Mouse (Mus musculus): ENCODE measurements around the gene Neto2. TPM values are rescaled to one million over a fixed set of nuclear protein-coding genes. Genes with fewer than 3 reads are reported as not detected.

Neto2 gene
- polyA plus RNA-seq, 1 experiment: 1.4 TPM

DNA sequence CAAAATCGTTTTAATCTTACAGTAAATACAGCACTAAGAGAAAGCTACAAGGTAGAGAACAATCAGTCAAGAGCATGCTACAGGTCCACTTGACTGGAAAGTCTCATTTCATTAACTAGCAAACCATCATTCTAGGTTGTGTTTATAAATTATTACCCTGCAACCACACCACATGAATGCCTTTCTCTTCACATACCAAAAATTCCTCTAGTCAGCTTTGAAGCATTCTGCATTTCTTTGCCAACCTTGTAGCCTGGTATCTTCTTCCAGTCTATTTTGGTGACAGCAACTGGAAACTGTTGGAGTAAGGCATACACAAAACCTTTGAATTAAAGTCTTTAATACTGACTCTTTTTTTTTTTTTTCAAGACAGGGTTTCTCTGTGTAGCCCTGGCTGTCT is 109.2 kb downstream of the Neto2 start:
- Histone ChIP-seq H3K27me3 (ENCODE audit: control insufficient read depth, insufficient read depth, low read length) (no peaks in the 10 kb centered on the region), H3K4me1 (ENCODE audit: control insufficient read depth, insufficient read depth, low read length) (no peaks in the 10 kb centered on the region; the same call in 1 of the 2 replicates)
- TF ChIP-seq CTCF (IDR thresholded peaks at IDR 0.05; ENCODE audit: control insufficient read depth, insufficient read depth, insufficient replicate concordance, low read depth, low read length) (no peak), POLR2A (IDR thresholded peaks at IDR 0.05; ENCODE audit: control insufficient read depth, low read depth, low read length) (no peak)

DNA sequence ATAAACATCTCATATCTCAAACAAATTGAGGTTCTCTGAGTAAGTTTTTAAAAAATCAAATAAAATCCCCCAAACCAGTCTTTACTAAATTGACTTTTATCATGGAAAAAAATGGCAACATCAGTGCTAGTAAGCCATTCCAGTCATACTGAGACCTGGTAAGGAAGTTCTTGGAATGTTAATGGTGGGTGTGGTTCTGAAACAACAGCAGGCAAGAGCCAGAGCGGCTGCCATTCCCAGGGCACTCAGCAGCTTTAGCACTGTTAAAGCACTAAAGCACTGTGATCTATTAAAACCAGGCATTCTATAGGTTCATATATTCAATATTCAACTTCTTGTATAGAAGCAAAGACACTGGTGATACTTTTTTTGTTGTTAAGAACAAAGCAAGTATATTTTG is 110.5 kb downstream of the Neto2 start:
- no peaks in the 10 kb centered on the region; the same call in 1 of the 2 replicates for H3K4me1 ChIP-seq (ENCODE audit: control insufficient read depth, insufficient read depth, low read length)
- TF ChIP-seq CTCF (IDR thresholded peaks at IDR 0.05; ENCODE audit: control insufficient read depth, insufficient read depth, insufficient replicate concordance, low read depth, low read length) (no peak), POLR2A (IDR thresholded peaks at IDR 0.05; ENCODE audit: control insufficient read depth, low read depth, low read length) (no peak)
- no peak overlapping the region for H3K4me3 ChIP-seq (ENCODE audit: control insufficient read depth, low read depth, low read length)
- no peak overlapping the region for H3K27ac ChIP-seq (ENCODE audit: control insufficient read depth, insufficient read depth, low read depth, low read length)
- no peaks in the 10 kb centered on the region for H3K27me3 ChIP-seq (ENCODE audit: control insufficient read depth, insufficient read depth, low read length)
- no peaks in the 10 kb centered on the region for H3K36me3 ChIP-seq (ENCODE audit: control insufficient read depth, insufficient read depth, low read length)

More for the DNA sequence above, 109.2 kb downstream of the Neto2 start:
- H3K27ac ChIP-seq (ENCODE audit: control insufficient read depth, insufficient read depth, low read depth, low read length): no peak overlapping the region
- no peaks in the 10 kb centered on the region for H3K36me3 ChIP-seq (ENCODE audit: control insufficient read depth, insufficient read depth, low read length)
- H3K4me3 ChIP-seq (ENCODE audit: control insufficient read depth, low read depth, low read length): no peak overlapping the region

DNA sequence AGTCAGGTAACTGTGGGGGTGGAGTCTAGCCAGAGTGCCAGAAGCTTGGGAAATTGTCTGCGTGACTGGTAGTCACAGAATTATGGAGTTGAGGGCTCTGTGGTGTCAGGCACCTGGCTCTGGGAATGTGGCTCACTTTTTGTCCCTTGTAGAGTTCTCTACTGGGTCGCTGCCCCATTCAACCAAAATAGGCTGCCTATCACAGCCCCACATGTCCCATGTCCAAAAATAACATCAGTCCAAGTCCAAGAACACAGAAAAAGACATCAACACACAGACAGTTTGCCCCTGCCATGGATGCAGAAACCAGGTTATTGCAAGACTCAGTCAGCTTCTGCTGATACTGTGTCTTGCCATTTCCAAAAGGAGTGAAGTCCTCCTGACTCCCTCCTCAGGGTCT is 112.1 kb downstream of the Neto2 start:
- TF ChIP-seq POLR2A (IDR thresholded peaks at IDR 0.05; ENCODE audit: control insufficient read depth, low read depth, low read length) (no peak), CTCF (IDR thresholded peaks at IDR 0.05; ENCODE audit: control insufficient read depth, insufficient read depth, insufficient replicate concordance, low read depth, low read length) (no peak)
- Histone ChIP-seq H3K36me3 (ENCODE audit: control insufficient read depth, insufficient read depth, low read length) (no peaks in the 10 kb centered on the region), H3K27me3 (ENCODE audit: control insufficient read depth, insufficient read depth, low read length) (no peaks in the 10 kb centered on the region), H3K27ac (ENCODE audit: control insufficient read depth, insufficient read depth, low read depth, low read length) (no peak overlapping the region), H3K4me1 (ENCODE audit: control insufficient read depth, insufficient read depth, low read length) (no peaks in the 10 kb centered on the region; the same call in 1 of the 2 replicates), H3K4me3 (ENCODE audit: control insufficient read depth, low read depth, low read length) (no peak overlapping the region)

Other genes starting within 250 kb of the Neto2 start
- 12.7 and 15.6 TPM in 2 replicates for gene Gpt2, start 208.3 kb downstream of the Neto2 start, polyA plus RNA-seq (2012; rRNA removed)
- 21.6 and 29.2 TPM in 2 replicates for gene Dnaja2, start 145.6 kb downstream of the Neto2 start, polyA plus RNA-seq (2012; rRNA removed)
- 24.9 and 32.4 TPM in 2 replicates for gene Itfg1, start 140.0 kb upstream of the Neto2 start, polyA plus RNA-seq (2012; rRNA removed)
- 2.9 TPM in 2 replicates for gene Phkb, start 140.0 kb upstream of the Neto2 start, polyA plus RNA-seq (2012; rRNA removed)